Mouse (Mus musculus) right cerebral cortex, adult 2 months (tissue): Measurements from ENCODE around the gene Suox.
"Not testable (repeated sequence)": the region's sequence is repeated elsewhere in the genome, so short reads cannot be mapped to it uniquely, and the experiment has no call there.

ENCODE experiments used
- DNase-seq, 2 experiments: peaks; one replicate each; pipeline ENCODE4 v3.0.0; 2021 to 2022; ENCODE audit warnings: low spot score in 2 of 2

Gene Suox

GRCm38 (mm10) chr10:128627398-128628317, 46.2 kb downstream of the Suox start:
- no peak for DNase-seq

GRCm38 (mm10) chr10:128626311-128627310, 47.3 kb downstream of the Suox start, which contains the start of gene Rps26:
Gene Rps26, minus strand, starts transcription at chr10:128626747.
- DNase-seq = peak; percentile 89 to 90

- no peak for DNase-seq
Measured at GRCm38 (mm10) chr10:128625287-128625894, 48.5 kb downstream of the Suox start.

GRCm38 (mm10) chr10:128623106-128623613, 50.7 kb downstream of the Suox start:
- not testable (repeated sequence) for DNase-seq

- DNase-seq = no peak
Measured at GRCm38 (mm10) chr10:128622702-128623101, 51.2 kb downstream of the Suox start.

- DNase-seq = no peak
Measured at GRCm38 (mm10) chr10:128621986-128622520, 51.8 kb downstream of the Suox start.

- no peak for DNase-seq
Measured at GRCm38 (mm10) chr10:128620241-128620640, 53.6 kb downstream of the Suox start.
